Mouse (Mus musculus): Measurements from ENCODE around the gene Creg2.
"Not testable (repeated sequence)": the region's sequence is repeated elsewhere in the genome, so short reads cannot be mapped to it uniquely, and the experiment has no call there.

The Creg2 gene

GRCm38 (mm10) chr1:39592090-39592489 is 59.2 kb downstream of the Creg2 start:
- DNase-seq: no peak

DNA sequence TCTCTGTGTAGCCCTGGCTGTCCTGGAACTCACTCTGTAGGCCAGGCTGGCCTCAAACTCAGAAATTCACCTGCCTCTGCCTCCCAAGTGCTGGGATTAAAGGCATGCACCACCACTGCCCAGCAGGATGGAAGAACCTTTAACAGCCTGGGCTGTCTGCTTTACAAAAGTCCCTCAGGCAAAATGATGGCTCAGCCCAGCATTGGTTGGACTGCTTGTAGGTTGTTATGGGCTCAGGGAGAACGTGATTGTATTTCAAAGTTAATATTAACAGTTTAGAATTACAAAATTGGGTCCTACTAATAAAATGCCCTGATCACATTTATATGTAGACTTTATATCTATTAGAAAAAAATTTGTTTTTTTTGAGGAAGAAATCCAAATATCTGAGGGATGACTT is 59.7 kb downstream of the Creg2 start:
- not testable (repeated sequence) for DNase-seq

DNA sequence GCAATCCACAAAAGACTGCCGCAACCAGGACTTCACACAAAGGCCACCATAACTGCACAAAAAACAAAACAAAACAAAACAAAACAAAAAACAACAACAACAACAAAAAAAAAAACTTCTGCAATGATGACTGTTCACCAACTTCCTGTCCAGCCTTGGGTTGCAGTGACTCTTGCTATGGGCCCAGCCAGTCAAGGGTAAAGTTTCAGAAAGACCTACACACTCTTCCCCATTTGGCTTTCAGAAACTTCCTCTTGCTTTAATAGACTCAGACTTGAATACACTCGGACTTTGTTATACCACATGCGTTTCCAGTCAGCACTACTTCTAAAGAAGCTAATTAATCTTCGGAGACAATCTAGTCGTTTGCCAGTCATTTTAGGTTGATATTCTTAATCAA is 61.1 kb downstream of the Creg2 start:
- DNase-seq: no peak

- no peak for DNase-seq
These were observed 65.9 kb downstream of the Creg2 start for GRCm38 (mm10) chr1:39585416-39585815.

DNA sequence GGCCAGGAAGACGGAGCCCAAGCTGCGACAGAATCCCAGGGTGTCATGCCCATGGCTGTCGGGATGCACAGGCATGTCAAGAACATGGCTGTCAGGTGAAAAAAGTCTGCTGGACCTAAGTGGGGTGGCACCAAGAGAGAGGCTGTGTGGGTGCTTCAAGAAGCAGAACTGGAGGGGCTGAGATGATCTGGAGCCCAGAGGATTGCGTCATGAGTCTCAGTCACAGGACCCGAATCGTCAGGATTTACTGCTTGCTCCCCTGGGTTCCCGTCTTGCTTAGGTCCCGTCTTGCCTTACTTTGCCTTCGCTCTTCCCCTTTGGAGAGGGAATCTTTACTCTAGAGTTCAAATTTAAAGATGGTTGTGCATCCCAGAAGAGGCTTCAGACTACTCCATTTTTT is 68.1 kb downstream of the Creg2 start:
- no peak for DNase-seq

GRCm38 (mm10) chr1:39581215-39581614 is 70.1 kb downstream of the Creg2 start:
- DNase-seq: no peak

DNA sequence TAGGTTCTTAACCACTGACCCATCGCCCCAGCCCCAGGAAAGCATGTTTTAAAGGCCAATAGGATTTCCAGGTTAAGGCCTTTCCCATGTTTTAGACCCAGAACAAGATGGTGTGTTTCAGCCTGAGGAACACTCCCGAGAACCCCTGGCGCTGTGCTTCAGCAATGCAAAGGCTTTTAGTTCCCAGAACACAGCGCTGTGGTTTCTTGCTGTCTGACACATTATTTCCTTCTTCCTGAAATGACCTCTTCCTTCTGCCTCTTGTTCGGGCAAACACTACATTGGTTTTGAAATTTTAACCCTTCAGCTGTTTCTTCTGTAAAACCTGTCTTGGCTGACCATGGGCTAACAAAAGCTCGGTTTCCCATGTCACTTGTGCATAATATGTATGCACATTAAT is 72.1 kb downstream of the Creg2 start:
- DNase-seq: no peak

DNA sequence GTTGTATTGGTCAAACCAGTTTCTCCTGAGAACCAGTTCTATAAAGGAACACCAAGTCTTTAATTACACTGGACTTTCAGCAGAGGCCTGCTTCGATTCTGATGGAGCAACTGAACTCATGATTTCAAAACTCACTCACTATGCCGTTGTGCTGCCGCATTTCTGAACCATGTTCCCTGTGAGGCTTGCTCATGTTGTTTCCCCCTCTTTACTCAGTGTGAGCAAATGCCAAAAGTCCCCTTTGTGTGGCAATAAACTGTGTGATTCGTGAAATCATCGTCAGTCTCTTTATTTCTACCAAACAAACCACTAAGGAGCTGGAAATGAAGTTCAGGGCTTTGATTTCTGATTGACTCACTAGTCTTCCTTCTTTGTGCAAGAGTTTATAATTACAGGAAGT is 72.8 kb downstream of the Creg2 start:
- no peak for DNase-seq

DNA sequence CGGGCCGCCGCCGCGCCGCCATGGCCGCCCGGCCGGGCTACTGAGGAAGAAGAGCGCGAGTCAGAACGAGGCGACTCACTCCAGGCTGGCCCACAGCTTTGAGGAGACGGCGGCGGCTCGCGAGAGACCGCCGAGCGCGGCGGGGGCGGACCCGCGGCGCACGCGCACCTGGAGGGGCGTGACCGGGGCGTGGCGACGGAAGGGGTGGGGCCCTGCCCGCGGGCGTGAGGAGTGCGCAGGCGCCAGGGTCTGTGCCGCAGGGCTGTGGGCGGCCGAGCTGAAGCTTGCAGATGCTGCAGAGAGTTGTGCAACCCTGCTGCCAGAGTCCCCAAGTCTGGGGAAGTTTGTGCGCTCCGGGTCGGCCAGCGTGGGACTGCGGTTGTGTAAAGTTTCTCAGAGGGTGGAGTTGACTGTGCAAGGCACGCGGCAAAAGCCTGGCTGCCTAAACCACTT is 74.0 kb downstream of the Creg2 start, which contains the start of gene Rnf149:
Gene Rnf149 (minus strand): TSS at position 153 of the 453 bp plus-strand sequence.
- DNase-seq: peak; percentile 99

DNA sequence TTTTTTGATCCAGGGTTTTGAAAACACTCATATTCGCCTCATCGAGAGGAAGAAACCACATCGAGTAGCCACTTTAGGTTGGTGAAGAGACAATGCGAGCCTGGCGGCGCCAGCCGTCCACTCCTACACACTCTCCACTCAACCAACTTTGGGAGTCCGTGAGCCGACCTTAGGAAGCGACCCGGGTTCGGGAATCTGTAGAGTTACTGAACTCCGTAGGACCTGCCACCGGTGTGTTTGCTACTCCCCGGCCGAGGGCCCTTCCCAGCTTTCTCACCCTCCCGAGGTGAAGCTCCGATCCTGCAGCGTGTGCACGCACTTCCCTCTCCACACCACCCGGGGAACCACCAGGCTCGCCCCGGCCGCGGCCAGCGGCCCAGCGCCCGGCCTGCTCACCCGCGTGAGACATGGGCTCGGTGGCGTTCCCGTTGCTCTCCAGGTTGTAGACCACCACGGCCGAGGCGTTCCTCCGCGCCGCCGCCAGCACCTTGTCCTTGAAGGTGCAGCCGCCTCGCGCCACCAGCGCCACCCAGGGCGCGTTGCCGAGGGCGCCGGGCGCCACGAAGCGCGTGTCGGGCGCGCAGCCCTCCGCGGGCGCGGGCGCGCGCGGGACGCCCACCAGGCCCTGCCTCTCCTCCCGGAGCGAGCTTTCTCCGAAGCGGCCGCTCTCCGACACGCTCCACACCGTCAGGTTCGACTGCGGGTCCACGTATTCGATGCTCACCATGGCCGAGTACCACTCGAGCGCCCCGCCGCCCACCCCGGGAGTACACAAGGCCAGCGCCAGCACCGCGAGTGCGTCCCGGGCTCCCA is 74.6 kb downstream of the Creg2 start:
- DNase-seq: peak; percentile 77

GRCm38 (mm10) chr1:39575778-39576375 is 75.4 kb downstream of the Creg2 start:
- DNase-seq: peak; percentile 10

DNA sequence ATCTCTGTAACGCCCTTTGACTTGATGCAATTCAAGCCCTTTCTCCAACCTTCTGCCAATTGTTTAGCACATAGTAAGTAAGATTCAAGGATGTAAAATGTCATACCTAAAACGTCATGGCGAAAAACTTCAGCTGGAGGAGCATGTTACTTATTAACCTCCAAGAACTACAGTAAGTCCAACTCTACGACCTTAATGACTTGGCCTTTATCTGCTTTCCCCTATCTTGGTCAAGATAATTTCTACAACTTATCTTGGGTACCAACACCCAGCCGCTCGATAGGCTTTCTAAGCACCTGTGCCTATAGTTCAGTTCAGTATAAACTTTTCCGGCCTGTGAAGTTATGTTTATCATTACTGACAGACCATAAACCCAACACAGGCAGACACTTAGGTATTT is 77.4 kb downstream of the Creg2 start:
- DNase-seq: no peak

GRCm38 (mm10) chr1:39571653-39572052 is 79.6 kb downstream of the Creg2 start:
- DNase-seq: no peak

Data from thymus, postnatal 25 days (tissue).